Mouse (Mus musculus): ENCODE measurements around the gene Kcnn3. TPM values are rescaled to one million over a fixed set of nuclear protein-coding genes. Genes with fewer than 3 reads are reported as not detected.

The Kcnn3 gene
- polyA plus RNA-seq, 2 experiments: 0.03 TPM; not detected in 1

- TF ChIP-seq EP300 (IDR thresholded peaks at IDR 0.05; ENCODE audit: low read depth) (no peak), CTCF (IDR thresholded peaks at IDR 0.05; ENCODE audit: low read depth) (no peak)
- H3K9ac ChIP-seq (replicated peaks): no peak overlapping the region
- no peaks in the 10 kb centered on the region for H3K9me3 ChIP-seq (ENCODE audit: control insufficient read depth, low read length)
- H3K27ac ChIP-seq: no peak overlapping the region
- no peak overlapping the region for H3K4me3 ChIP-seq (ENCODE audit: insufficient read depth in 1 of 2, low read depth in 2 of 2, low read length in 2 of 2)
- H3K4me1 ChIP-seq (replicated peaks; ENCODE audit: control insufficient read depth in 2 of 2, insufficient read depth in 2 of 2, low read length in 1 of 2): peaks cover 0 to 3% of the 10 kb centered on the region in 2 experiments; a peak in 2 of 4 replicates
- DNase-seq (ENCODE audit: low read depth in 3 of 3, low spot score in 3 of 3) (no peak), ATAC-seq (ENCODE audit: insufficient read depth) (no peak)
- H3K27me3 ChIP-seq (ENCODE audit: control insufficient read depth, insufficient read depth, low read length): peaks cover 27% of the 10 kb centered on the region
- H3K4me2 ChIP-seq (ENCODE audit: low read depth): no peak overlapping the region
- no peaks in the 10 kb centered on the region for H3K36me3 ChIP-seq (replicated peaks; ENCODE audit: control insufficient read depth, insufficient read depth, low read depth)
- WGBS (ENCODE audit: insufficient replicate concordance): 35% methylated on average over 6 of the region's 6 CpGs
Observed at GRCm38 (mm10) chr3:89522450-89523128, 2.6 kb downstream of the Kcnn3 start.

GRCm38 (mm10) chr3:89526298-89527090 lies 6.5 kb downstream of the Kcnn3 start:
- Histone ChIP-seq H3K27me3 (ENCODE audit: control insufficient read depth, insufficient read depth, low read length) (peaks cover 10% of the 10 kb centered on the region), H3K4me2 (ENCODE audit: low read depth) (no peak overlapping the region), H3K9ac (replicated peaks) (no peak overlapping the region), H3K4me3 (ENCODE audit: insufficient read depth in 1 of 2, low read depth in 2 of 2, low read length in 2 of 2) (no peak overlapping the region), H3K9me3 (ENCODE audit: control insufficient read depth, low read length) (no peaks in the 10 kb centered on the region), H3K36me3 (replicated peaks; ENCODE audit: control insufficient read depth, insufficient read depth, low read depth) (no peaks in the 10 kb centered on the region), H3K4me1 (replicated peaks; ENCODE audit: control insufficient read depth in 2 of 2, insufficient read depth in 2 of 2, low read length in 1 of 2) (no peaks in the 10 kb centered on the region), H3K27ac (no peak overlapping the region)
- TF ChIP-seq CTCF (IDR thresholded peaks at IDR 0.05; ENCODE audit: low read depth) (no peak), EP300 (IDR thresholded peaks at IDR 0.05; ENCODE audit: low read depth) (no peak)
- WGBS (ENCODE audit: insufficient replicate concordance): 56% methylated on average over 17 of the region's 17 CpGs
- no peak for DNase-seq (ENCODE audit: low read depth in 3 of 3, low spot score in 3 of 3)
- ATAC-seq (ENCODE audit: insufficient read depth): no peak

- no peaks in the 10 kb centered on the region for H3K4me1 ChIP-seq (replicated peaks; ENCODE audit: control insufficient read depth in 2 of 2, insufficient read depth in 2 of 2, low read length in 1 of 2)
- H3K36me3 ChIP-seq (replicated peaks; ENCODE audit: control insufficient read depth, insufficient read depth, low read depth): no peaks in the 10 kb centered on the region
- H3K4me3 ChIP-seq (ENCODE audit: insufficient read depth in 1 of 2, low read depth in 2 of 2, low read length in 2 of 2): no peak overlapping the region
- WGBS (ENCODE audit: insufficient replicate concordance): 63% methylated on average over 3 of the region's 3 CpGs
- H3K4me2 ChIP-seq (ENCODE audit: low read depth): no peak overlapping the region
- no peak for DNase-seq (ENCODE audit: low read depth in 3 of 3, low spot score in 3 of 3)
- H3K9ac ChIP-seq (replicated peaks): no peak overlapping the region
- no peak overlapping the region for H3K27ac ChIP-seq
- ATAC-seq (ENCODE audit: insufficient read depth): no peak
- no peaks in the 10 kb centered on the region for H3K27me3 ChIP-seq (ENCODE audit: control insufficient read depth, insufficient read depth, low read length)
- no peaks in the 10 kb centered on the region for H3K9me3 ChIP-seq (ENCODE audit: control insufficient read depth, low read length)
- peak; percentile 45 for TF ChIP-seq CTCF (IDR thresholded peaks at IDR 0.05; ENCODE audit: low read depth)
- TF ChIP-seq EP300 (IDR thresholded peaks at IDR 0.05; ENCODE audit: low read depth): no peak
Observed at GRCm38 (mm10) chr3:89529796-89530195, 9.8 kb downstream of the Kcnn3 start.

GRCm38 (mm10) chr3:89534566-89535097 lies 14.7 kb downstream of the Kcnn3 start:
- H3K4me2 ChIP-seq (ENCODE audit: low read depth): no peak overlapping the region
- TF ChIP-seq CTCF (IDR thresholded peaks at IDR 0.05; ENCODE audit: low read depth) (no peak), EP300 (IDR thresholded peaks at IDR 0.05; ENCODE audit: low read depth) (no peak)
- ATAC-seq (ENCODE audit: insufficient read depth): no peak
- H3K9ac ChIP-seq (replicated peaks): no peak overlapping the region
- no peak overlapping the region for H3K4me3 ChIP-seq (ENCODE audit: insufficient read depth in 1 of 2, low read depth in 2 of 2, low read length in 2 of 2)
- H3K27me3 ChIP-seq (ENCODE audit: control insufficient read depth, insufficient read depth, low read length): no peaks in the 10 kb centered on the region
- H3K36me3 ChIP-seq (replicated peaks; ENCODE audit: control insufficient read depth, insufficient read depth, low read depth): no peaks in the 10 kb centered on the region
- 41% methylated on average over 6 of the region's 6 CpGs for WGBS (ENCODE audit: insufficient replicate concordance)
- H3K27ac ChIP-seq: no peak overlapping the region
- DNase-seq (ENCODE audit: low read depth in 3 of 3, low spot score in 3 of 3): no peak
- no peaks in the 10 kb centered on the region for H3K9me3 ChIP-seq (ENCODE audit: control insufficient read depth, low read length)
- H3K4me1 ChIP-seq (replicated peaks; ENCODE audit: control insufficient read depth in 2 of 2, insufficient read depth in 2 of 2, low read length in 1 of 2): no peaks in the 10 kb centered on the region

GRCm38 (mm10) chr3:89535147-89535546 lies 15.2 kb downstream of the Kcnn3 start:
- Histone ChIP-seq H3K4me1 (replicated peaks; ENCODE audit: control insufficient read depth in 2 of 2, insufficient read depth in 2 of 2, low read length in 1 of 2) (no peaks in the 10 kb centered on the region; a peak in 1 of 4 replicates), H3K36me3 (replicated peaks; ENCODE audit: control insufficient read depth, insufficient read depth, low read depth) (no peaks in the 10 kb centered on the region), H3K27ac (no peak overlapping the region), H3K9me3 (ENCODE audit: control insufficient read depth, low read length) (no peaks in the 10 kb centered on the region), H3K4me2 (ENCODE audit: low read depth) (no peak overlapping the region), H3K9ac (replicated peaks) (no peak overlapping the region), H3K27me3 (ENCODE audit: control insufficient read depth, insufficient read depth, low read length) (no peaks in the 10 kb centered on the region), H3K4me3 (ENCODE audit: insufficient read depth in 1 of 2, low read depth in 2 of 2, low read length in 2 of 2) (no peak overlapping the region)
- TF ChIP-seq CTCF (IDR thresholded peaks at IDR 0.05; ENCODE audit: low read depth): no peak
- no peak for TF ChIP-seq EP300 (IDR thresholded peaks at IDR 0.05; ENCODE audit: low read depth)
- WGBS (ENCODE audit: insufficient replicate concordance): 71% methylated on average over 2 of the region's 2 CpGs
- ATAC-seq (ENCODE audit: insufficient read depth) (no peak), DNase-seq (ENCODE audit: low read depth in 3 of 3, low spot score in 3 of 3) (no peak)
